Mouse (Mus musculus) splenic B cell, adult 2 months (primary cell): Measurements from ENCODE around the gene Gm26620.
A peak's percentile ranks its signal among the peaks of the same experiment; 100 is the strongest.

Experiments used
- DNase-seq: peaks from one replicate; pipeline ENCODE4 v3.0.0-alpha.2; 2011; ENCODE audit warnings: low read depth, low spot score
- H3K27me3 ChIP-seq: 2 replicates; pipeline ENCODE4 v1.6.1; 2012; ENCODE audit warnings: mild to moderate bottlenecking, low read length, moderate library complexity, mixed read lengths; ENCODE audit not compliant: control insufficient read depth, poor library complexity, insufficient read depth, severe bottlenecking
- H3K36me3 ChIP-seq: 2 replicates; pipeline ENCODE4 v1.6.1; 2012; ENCODE audit warnings: mild to moderate bottlenecking, low read length, moderate library complexity, mixed read lengths; ENCODE audit not compliant: control insufficient read depth, poor library complexity, insufficient read depth, severe bottlenecking

Gm26620 gene

DNA sequence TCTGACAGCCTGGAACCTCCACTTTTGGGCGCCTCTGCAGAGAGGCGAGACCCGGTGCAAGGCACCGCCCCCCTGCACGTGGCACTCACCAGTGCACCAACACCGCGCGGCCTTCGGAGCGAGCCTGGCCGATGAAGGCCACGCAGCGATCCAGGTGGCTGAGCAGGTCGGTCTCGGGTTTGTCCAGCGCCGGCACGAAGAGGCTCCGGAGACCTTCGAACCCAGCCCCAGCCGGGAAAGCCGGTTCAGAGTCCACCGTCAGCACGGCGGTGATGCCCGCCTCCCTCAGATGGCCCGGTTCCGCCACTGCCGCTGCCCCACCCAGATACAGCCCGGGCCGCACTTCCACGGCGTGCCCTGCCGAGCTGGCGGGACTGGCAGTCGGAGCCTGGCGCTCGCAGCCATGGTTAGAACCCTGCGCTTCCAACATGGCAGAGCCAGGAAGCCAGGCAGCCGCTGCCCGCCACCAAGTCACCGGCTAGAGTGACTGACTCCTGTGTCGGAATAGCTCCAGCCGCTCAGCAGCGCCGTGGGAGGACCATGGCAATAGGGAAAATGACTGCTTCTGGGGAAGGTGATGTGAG is at the start of gene Gm26620, which contains the start of gene Dusp12:
Gm26620 (plus strand) TSS at position 88 of the 584 bp plus-strand sequence.
Dusp12 (minus strand) TSS at position 563 of the 584 bp plus-strand sequence.
- peak; percentile 91 for DNase-seq
- no peaks in the 10 kb centered on the region for H3K27me3 ChIP-seq
- 0 out of 2 replicates have a peak, but pooled peaks cover 3% of the 10 kb centered on the region for H3K36me3 ChIP-seq

DNA sequence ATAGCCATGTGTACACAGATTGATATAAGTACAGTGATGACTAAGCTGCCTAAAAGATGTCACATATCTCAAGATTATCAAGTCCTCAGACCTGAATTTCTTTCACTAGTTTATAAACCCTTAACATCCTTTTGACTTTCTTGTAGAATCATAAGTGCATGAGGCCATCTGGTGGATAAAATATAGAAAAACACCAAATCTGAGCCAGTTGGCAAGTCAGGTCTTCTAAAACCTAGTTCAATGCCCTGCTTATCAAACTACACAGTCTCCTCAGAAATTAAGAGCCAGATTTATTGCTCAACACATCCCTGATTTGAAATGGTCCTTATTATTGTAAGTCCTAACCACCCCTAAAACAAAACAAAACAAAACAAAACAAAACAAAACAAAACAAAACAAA is 45.2 kb upstream of the Gm26620 start:
- Histone ChIP-seq H3K27me3 (no peaks in the 10 kb centered on the region), H3K36me3 (peaks cover 22% of the 10 kb centered on the region)
- peak; percentile 64 for DNase-seq

DNA sequence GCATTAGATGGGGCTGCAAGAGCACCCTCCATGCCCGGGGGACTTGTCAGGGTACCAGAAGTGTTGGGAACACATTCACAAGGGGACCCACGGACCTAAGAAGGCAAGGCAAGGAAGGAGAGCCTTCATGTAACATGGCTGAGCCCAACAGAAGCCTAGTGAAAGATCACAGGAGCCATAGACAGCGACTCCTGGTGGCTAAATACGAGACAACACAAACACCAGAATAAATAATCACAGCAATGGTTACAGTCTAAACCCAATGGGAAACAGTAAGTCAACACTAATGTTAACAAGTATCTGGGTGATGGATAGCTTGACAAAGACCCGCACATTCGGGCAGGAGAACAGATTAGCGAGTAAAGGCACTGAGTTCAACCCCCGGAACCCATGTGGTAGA is 40.5 kb upstream of the Gm26620 start:
- DNase-seq: peak; percentile 69
- Histone ChIP-seq H3K27me3 (no peaks in the 10 kb centered on the region), H3K36me3 (peaks cover 12% of the 10 kb centered on the region)

DNA sequence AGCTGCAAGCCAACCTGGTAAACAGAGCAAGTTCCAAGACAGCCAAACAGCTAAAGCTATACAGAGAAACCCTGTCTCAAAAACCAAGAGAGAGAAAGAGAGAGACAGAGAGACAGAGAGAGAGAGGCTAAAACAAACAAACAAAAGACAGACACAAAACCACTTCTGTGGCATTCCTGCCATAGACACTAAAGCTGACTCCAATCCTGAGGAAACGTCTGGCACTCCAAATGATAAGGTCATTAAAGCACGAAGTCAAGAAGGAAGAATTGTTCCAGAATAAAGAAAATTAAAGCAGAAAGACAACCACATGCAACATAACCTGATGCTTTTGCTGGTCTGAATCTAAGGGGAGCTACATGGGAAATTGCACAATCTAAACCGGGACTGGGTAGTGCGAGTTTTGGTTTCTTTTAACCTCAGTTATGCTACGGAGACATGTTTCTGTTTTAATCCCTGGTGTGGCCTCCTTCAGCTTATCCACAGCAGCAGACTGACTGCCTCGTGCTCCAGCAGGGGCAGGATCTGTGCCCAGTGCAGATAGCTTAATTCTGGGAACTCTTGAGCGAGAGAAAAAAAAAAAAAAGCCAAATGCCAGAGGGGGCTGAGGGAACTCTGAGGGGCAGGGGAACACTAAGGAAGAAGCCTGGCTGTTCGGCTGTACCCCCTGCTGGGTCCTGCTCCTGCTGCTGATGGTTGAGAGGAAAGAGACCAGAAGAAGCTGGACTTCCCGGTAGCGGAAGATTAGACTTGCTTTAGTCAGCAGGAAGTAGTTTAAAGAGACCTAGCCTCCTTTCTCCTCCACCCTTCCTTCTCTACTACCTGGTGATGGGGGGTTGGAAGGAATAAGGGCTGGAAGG is 39.2 kb upstream of the Gm26620 start:
- no peak for DNase-seq
- no peaks in the 10 kb centered on the region for H3K27me3 ChIP-seq
- peaks cover 12% of the 10 kb centered on the region for H3K36me3 ChIP-seq

DNA sequence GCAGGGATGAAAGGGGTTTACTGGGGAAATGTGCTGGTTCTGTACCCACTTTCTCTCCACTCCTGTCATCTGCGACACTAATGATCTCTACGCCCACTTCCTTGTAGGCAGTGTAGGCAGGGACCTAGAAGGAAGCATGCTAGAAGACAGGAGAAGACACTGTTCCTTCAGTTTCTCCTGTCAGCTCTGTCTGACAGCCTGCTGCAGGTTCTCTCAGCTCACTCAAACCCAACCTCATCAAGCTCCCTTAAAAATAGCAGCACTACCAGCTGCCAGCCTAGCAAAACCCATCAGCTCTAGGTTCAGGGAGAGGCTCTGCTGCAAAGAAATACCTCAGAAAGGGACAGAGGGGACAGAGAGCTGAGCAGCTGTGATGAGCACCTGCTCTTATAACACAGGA is 34.9 kb upstream of the Gm26620 start:
- Histone ChIP-seq H3K36me3 (peaks cover 8% of the 10 kb centered on the region), H3K27me3 (no peaks in the 10 kb centered on the region)
- no peak for DNase-seq

DNA sequence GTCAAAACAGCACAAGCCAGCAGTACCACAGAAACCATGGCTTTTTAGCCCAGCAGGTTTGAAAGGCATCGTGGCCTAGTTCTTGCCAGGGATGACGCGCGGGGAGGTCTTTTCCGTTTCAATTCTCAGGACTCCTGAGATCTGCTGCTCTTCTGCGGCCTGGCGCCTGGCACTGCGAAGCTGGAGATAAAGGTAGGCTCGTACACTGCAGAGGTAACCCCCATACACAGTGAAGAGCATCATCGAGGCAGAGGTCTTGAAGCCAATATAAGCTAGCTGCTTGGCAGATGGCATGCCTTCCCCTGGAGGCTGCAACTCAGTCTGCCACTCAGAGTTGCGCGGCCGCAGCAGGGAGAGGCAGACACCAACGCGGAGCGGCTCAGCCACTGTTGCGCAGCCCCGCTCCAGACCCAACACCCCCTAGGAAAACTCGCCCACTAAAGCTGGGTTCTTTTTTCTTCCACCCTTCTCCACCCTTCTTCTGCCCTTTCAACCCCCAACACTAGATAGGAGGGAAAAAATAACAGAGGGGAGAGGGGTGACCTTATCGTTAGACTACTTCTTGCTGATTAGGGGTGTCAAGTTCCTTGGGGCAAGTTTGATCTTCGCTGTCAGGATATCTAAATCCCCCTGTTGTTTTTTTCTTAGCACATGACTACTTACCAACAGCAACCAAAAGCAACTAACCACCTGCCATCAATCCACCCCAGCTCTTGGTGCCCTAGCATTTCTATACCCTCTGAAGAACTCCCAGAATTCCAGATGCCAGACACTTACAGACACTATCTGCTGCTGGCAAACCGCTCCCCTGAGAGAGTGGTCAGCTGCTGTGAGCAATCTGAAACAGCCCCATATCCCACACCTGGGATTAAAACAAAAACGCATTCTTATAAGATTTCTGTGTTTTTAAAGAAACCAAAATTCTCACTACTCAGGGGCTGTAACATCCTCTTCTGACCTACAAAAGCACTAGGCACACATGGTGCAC is 33.9 kb upstream of the Gm26620 start:
- Histone ChIP-seq H3K27me3 (no peaks in the 10 kb centered on the region), H3K36me3 (peaks cover 8% of the 10 kb centered on the region)
- DNase-seq: no peak

DNA sequence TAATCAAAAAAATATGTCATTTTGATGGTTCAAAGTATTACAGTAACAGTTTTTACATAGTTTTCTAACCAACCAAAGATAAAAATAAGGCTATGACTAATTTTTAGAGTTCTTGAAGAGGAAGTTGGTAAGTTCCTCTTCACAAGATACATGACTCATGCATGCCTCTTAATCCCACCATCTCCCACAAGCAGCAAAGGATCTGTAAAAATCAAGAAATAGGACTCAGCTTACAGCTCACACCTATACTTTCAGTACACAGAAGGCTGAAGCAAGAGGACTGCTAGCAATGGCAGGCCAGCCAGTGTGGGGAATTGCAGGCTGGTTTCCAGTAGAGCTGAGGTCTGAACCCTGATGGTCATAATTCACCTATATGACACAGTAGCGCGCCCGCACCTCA is 31.3 kb upstream of the Gm26620 start:
- H3K27me3 ChIP-seq: no peaks in the 10 kb centered on the region
- H3K36me3 ChIP-seq: peaks cover 5% of the 10 kb centered on the region
- DNase-seq: peak; percentile 73

DNA sequence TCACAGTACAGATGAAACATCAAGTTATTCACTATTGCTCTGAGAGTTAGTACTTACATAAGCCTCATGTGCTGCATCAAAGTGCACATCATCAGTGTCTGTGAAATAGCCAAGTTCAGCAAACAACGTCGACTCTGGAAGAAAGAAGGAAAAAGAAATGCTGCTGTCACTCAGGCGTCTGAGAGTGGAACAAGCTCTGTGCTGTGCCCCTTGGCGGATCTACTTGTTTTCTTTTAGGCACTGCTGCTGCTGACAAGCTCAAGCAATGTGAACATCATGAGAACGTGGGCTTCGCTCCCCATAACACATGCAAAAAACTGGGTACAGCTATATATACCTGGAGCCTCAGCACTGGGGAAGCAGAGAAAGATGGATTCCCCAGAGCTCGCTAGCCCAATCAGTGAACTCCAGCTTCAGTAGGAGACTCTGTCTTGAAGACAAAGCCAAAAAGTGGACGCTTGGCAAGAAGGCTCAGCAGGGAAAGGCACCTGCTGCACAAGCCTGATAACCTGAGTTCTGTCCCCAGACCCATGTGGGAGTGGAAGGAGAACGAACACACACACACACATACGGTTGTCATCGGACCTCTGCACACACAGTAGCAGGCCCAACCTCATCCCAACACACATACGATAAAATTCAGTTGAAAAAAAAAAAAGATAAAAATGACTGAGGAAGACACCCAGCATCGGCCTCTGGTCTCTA is 29.7 kb upstream of the Gm26620 start:
- no peaks in the 10 kb centered on the region for H3K27me3 ChIP-seq
- peaks cover 5% of the 10 kb centered on the region for H3K36me3 ChIP-seq
- DNase-seq: no peak

DNA sequence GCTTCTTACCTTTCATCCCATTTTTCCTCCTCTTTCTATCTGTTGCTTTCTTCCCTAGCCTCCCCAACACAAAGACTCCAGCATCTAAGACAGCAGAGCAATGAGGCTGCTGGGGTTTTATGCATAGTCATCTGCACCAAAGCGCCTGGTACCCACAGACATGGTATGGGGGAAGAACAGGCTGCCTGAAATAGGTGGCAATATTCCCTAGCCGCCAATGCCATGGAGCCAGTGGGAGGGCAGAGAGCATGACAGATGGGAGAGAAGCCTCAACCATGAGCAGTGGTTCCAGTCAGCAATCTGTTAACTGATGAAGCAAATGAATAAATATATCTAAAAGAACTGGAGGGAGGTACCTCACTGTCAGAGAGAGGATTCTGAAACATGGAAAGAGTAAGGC is 27.5 kb upstream of the Gm26620 start:
- H3K36me3 ChIP-seq: 0 out of 2 replicates have a peak, but pooled peaks cover under 1% of the 10 kb centered on the region
- DNase-seq: no peak
- no peaks in the 10 kb centered on the region for H3K27me3 ChIP-seq

DNA sequence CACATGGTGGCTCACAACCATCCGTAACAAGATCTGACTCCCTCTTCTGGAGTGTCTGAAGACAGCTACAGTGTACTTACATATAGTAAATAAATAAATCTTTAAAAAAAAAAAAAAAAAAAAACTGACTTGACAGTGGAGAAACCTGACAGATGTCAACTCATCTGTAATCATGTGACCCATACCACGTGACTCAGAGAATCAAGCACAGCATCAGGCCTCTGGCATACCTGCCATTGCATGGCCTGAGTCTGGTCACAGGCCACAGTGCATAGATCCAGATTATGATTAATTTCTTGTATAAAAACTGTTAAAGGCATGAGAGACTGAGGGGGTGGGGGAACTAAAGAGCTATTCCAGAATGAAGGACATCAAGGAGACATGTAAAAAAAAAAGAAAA is 26.0 kb upstream of the Gm26620 start:
- no peaks in the 10 kb centered on the region; the same call in 1 of the 2 replicates for H3K27me3 ChIP-seq
- H3K36me3 ChIP-seq: no peaks in the 10 kb centered on the region
- DNase-seq: no peak

DNA sequence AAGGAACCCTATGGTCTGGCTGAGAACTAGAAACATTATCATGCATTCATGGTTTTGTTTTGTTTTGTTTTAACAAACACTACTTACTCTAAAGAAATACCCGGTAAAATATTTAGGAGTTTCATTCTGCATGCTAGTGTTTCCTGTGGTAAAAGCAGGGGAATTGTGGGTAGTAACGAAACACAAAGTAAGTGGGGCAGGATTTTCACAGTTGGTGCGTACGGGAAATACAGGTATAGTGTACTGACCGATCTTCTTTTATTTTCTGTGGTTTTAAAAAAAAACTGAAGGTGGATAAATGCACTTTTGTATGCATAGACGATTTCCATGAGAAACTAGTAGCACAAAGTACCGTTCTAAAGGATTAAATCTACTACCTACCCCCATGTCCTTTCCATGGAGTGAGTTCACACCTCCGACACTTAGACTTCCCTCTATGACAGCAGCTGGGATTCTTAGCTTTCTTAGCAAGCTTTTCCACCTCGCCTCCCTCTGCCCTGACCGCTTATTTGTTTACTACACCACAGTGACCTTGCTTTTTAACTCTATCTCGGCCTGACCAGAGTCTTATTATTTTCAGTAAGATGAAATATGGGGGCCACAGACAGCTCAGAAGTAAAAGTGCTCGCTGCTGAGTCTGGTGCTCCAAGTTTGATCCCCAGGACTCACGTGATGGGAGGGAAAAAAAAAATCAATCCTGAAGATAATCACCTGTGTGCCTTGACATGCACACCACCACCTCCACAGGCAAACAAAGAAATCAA is 23.0 kb upstream of the Gm26620 start:
- peak; percentile 39 for DNase-seq
- no peaks in the 10 kb centered on the region for H3K36me3 ChIP-seq
- H3K27me3 ChIP-seq: no peaks in the 10 kb centered on the region; the same call in 1 of the 2 replicates

DNA sequence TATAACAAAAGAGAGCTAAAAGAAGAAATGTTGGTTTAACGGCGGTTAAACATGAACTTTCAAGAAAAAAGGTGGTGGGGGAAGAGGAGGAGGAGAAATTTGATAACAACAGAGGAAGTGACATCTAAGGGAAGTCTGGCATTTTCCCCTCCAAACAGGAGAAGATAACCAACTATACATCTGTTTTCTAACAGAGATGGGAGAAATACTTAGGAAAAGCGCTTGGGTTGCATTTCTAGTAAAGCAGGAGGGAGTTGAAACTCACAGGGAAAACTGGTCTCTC is 22.5 kb upstream of the Gm26620 start:
- H3K36me3 ChIP-seq: no peaks in the 10 kb centered on the region
- no peak for DNase-seq

DNA sequence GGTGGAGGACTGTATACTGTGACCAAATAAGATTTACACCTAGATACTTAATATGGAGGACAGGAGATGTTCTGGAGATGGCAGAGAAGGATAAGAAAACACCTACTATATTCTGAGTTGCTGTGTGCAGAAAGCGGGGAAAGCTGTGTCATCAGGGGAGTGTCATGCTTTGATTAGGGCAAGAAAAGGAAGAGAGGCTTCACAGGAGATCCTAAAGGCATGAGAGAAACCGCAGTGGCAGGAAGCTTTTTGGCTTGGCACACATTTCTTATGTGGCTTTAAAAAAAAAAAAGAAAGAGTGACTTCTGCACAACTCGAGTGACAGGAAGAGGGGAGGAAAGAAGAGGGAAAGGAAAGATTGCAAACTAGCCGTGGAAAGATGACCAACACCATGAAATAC is 21.8 kb upstream of the Gm26620 start:
- H3K36me3 ChIP-seq: no peaks in the 10 kb centered on the region
- no peaks in the 10 kb centered on the region; the same call in 1 of the 2 replicates for H3K27me3 ChIP-seq
- DNase-seq: no peak

More for the DNA sequence above, 22.5 kb upstream of the Gm26620 start:
- no peaks in the 10 kb centered on the region; the same call in 1 of the 2 replicates for H3K27me3 ChIP-seq
